Mouse (Mus musculus) gonadal fat pad, adult 2 months (tissue): ENCODE measurements around the gene Nsg2. TPM values are rescaled to one million over a fixed set of nuclear protein-coding genes. Genes with fewer than 3 reads are reported as not detected.

Experiments
- DNase-seq: peaks from one replicate; pipeline ENCODE4 v3.0.0-alpha.2; 2012; ENCODE audit warnings: low read depth
- polyA plus RNA-seq: library from polyadenylated mRNA; depleted of rRNA; stranded (reverse); fragments of >200 nt; gene quantifications from 2 replicates; pipeline ENCODE4 v1.2.3, GENCODE M21; 2012

Nsg2 gene
- polyA plus RNA-seq, 1 experiment: 0.28 TPM

- DNase-seq: no peak
Measured at GRCm38 (mm10) chr11:32011867-32012603, 11.8 kb downstream of the Nsg2 start.

- DNase-seq: no peak
Measured at GRCm38 (mm10) chr11:32013014-32013427, 12.8 kb downstream of the Nsg2 start.

- no peak for DNase-seq
Measured at GRCm38 (mm10) chr11:32013561-32013960, 13.3 kb downstream of the Nsg2 start.

- DNase-seq: no peak
Measured at GRCm38 (mm10) chr11:32018201-32018600, 17.9 kb downstream of the Nsg2 start.

- no peak for DNase-seq
Measured at GRCm38 (mm10) chr11:32020031-32020965, 20.0 kb downstream of the Nsg2 start.

- DNase-seq: no peak
Measured at GRCm38 (mm10) chr11:32026634-32027033, 26.4 kb downstream of the Nsg2 start.

- no peak for DNase-seq
Measured at GRCm38 (mm10) chr11:32027474-32028342, 27.4 kb downstream of the Nsg2 start.

- no peak for DNase-seq
Measured at GRCm38 (mm10) chr11:32028605-32029004, 28.3 kb downstream of the Nsg2 start.

- no peak for DNase-seq
Measured at GRCm38 (mm10) chr11:32029356-32029755, 29.1 kb downstream of the Nsg2 start.

- no peak for DNase-seq
Measured at GRCm38 (mm10) chr11:32031396-32031795, 31.1 kb downstream of the Nsg2 start.

GRCm38 (mm10) chr11:32032053-32032452, 31.8 kb downstream of the Nsg2 start:
- DNase-seq: no peak

- DNase-seq: no peak
Measured at GRCm38 (mm10) chr11:32035831-32036230, 35.6 kb downstream of the Nsg2 start.

GRCm38 (mm10) chr11:32039656-32040055, 39.4 kb downstream of the Nsg2 start:
- DNase-seq: no peak

GRCm38 (mm10) chr11:32057389-32057788, 57.1 kb downstream of the Nsg2 start:
- DNase-seq: no peak

GRCm38 (mm10) chr11:32057861-32058260, 57.6 kb downstream of the Nsg2 start:
- DNase-seq: no peak

GRCm38 (mm10) chr11:32061020-32061419, 60.8 kb downstream of the Nsg2 start:
- DNase-seq: no peak

GRCm38 (mm10) chr11:32061874-32062273, 61.6 kb downstream of the Nsg2 start:
- no peak for DNase-seq

GRCm38 (mm10) chr11:32063775-32064510, 63.7 kb downstream of the Nsg2 start:
- DNase-seq: no peak

GRCm38 (mm10) chr11:32064511-32064862, 64.2 kb downstream of the Nsg2 start:
- DNase-seq: no peak

- no peak for DNase-seq
Measured at GRCm38 (mm10) chr11:32068736-32069490, 68.7 kb downstream of the Nsg2 start.
